8 mouse cellular contexts compared by ENCODE assay signal in the genomic region with DNA sequence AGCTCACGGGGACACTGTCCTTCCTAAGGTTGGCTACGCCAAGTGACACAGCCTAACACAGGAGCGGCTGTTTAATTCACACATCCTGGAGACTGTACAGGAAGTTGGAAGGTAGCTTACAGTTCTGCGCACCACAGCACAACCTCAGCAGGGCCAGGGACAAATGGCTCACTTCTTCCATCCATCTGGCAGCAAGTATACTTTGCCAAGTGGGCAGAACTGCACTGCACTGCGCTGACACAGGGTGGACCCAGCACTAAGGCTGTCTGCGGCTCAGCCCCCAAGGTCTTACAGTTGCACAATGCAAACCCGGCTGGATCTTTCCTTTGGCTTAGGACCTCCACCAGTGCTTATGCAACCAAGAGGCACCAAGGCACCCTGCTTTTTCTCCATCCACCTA.
A peak's percentile ranks its signal among the peaks of the same experiment; 100 is the strongest.
DNase-seq lines count a peak whose midpoint lies in the region; ATAC-seq and TF ChIP-seq lines count a peak whose summit lies in the region.

No protein-coding gene starts in this region.

- intact Hi-C loops in gastrocnemius, adult 2 months (cut with DNase I) = no loop called here

- peak; percentile 70 for DNase-seq in gastrocnemius, adult 2 months
- no peak for DNase-seq in gastrocnemius, postnatal 4 days (ENCODE audit: low spot score in 2 of 2)
- DNase-seq in adrenal gland, adult 18-20 months (ENCODE audit: low spot score in 2 of 2) = peak; percentile 42 to 49
- DNase-seq in fibroblast of lung, adult 2 months (ENCODE audit: low read depth) = peak; percentile 48
- peak; percentile 68 for DNase-seq in lung, postnatal 10 days
- DNase-seq in left cerebral cortex, adult 9 months (ENCODE audit: low spot score in 2 of 2) = no peak
- DNase-seq in thymus, postnatal 10 days (ENCODE audit: low spot score in 2 of 2) = no peak

- TF ChIP-seq CTCF in gastrocnemius, adult 2 months (IDR thresholded peaks at IDR 0.05) = peak; percentile 15; the same call in 1 of the 2 replicates

- H3K27ac ChIP-seq in gastrocnemius, adult 2 months = peak overlapping the region; percentile 71

- no peak overlapping the region for H3K4me3 ChIP-seq in gastrocnemius, adult 2 months

- no peak for ATAC-seq in erythroblast, adult 5-6 weeks (replicated peaks; ENCODE audit: low FRiP score, poor library complexity, severe bottlenecking)

Comparison
In these comparisons a context has a peak if more than half of its experiments do, and no peak if none do; other contexts are left out.
1. DNase-seq: peak in gastrocnemius, adult 2 months (single experiment), adrenal gland, adult 18-20 months (2 of 2), fibroblast of lung, adult 2 months (single experiment) and lung, postnatal 10 days (single experiment); none in gastrocnemius, postnatal 4 days (0 of 2), left cerebral cortex, adult 9 months (0 of 2) and thymus, postnatal 10 days (0 of 2).